Mouse (Mus musculus) G1E (cell line): ENCODE measurements around the gene Ttc3. TPM values are rescaled to one million over a fixed set of nuclear protein-coding genes. Genes with fewer than 3 reads are reported as not detected.

Source experiments
- ATAC-seq: 2 replicates; pipeline ENCODE4 v1.8.0; 2016; ENCODE audit warnings: mild to moderate bottlenecking; ENCODE audit not compliant: insufficient number of reproducible peaks, poor library complexity, low FRiP score, severe bottlenecking; ENCODE audit errors: extremely low read depth
- DNase-seq: peaks from one replicate; pipeline ENCODE4 v3.0.0; 2012; ENCODE audit warnings: low spot score
- H3K27me3 ChIP-seq: 2 replicates; pipeline ENCODE4 v1.6.1; 2012; ENCODE audit warnings: mild to moderate bottlenecking, low read length, inconsistent platforms; ENCODE audit not compliant: insufficient read depth
- H3K36me3 ChIP-seq: replicated peaks from 2 replicates; pipeline ENCODE3; 2012; ENCODE audit warnings: mild to moderate bottlenecking, inconsistent platforms
- H3K4me1 ChIP-seq: 2 replicates; pipeline ENCODE4 v1.6.1; 2012; ENCODE audit warnings: low read depth, low read length, inconsistent platforms, mixed read lengths; ENCODE audit not compliant: insufficient read depth
- H3K4me3 ChIP-seq: 2 replicates; pipeline ENCODE4 v1.5.1; 2012; ENCODE audit warnings: low read depth, mild to moderate bottlenecking, inconsistent platforms, low read length, moderate library complexity, mixed read lengths
- H3K9me3 ChIP-seq: replicated peaks from 2 replicates; pipeline ENCODE4 v1.6.1; 2012; ENCODE audit warnings: inconsistent platforms
- CTCF ChIP-seq: IDR thresholded peaks from 2 replicates; pipeline ENCODE4 v1.5.1; 2012; ENCODE audit warnings: low read depth, low read length, inconsistent platforms, mixed read lengths
- GATA1 ChIP-seq: IDR thresholded peaks from 2 replicates; pipeline ENCODE4 v1.6.1; 2012; ENCODE audit warnings: borderline replicate concordance, low read length, inconsistent platforms, mixed read lengths
- GATA2 ChIP-seq: IDR thresholded peaks from 2 replicates; pipeline ENCODE4 v1.6.1; 2012; ENCODE audit warnings: low read depth, low read length, inconsistent platforms, borderline replicate concordance
- POLR2AphosphoS5 ChIP-seq: IDR thresholded peaks from 2 replicates; pipeline ENCODE4 v1.6.1; 2012; ENCODE audit warnings: low read depth, low read length, inconsistent platforms; ENCODE audit not compliant: insufficient replicate concordance
- TAL1 ChIP-seq: conservative IDR thresholded peaks from 2 replicates; pipeline ENCODE4 v1.6.1; 2012; ENCODE audit warnings: low read depth, low read length, inconsistent platforms, mixed read lengths
- polyA plus RNA-seq: library from polyadenylated mRNA; stranded (reverse); fragments of >175 nt; gene quantifications from 2 replicates; pipeline ENCODE4 v1.2.3, GENCODE M21; 2012
- total RNA-seq, 2 experiments: library from RNA; stranded (forward) in 1 of 2; stranded (reverse) in 1 of 2; fragments of 200-1000 nt in 1 of 2; fragments of >200 nt in 1 of 2; fragmentation: Nextera tagmentation in 1 of 2; gene quantifications; 2 replicates each; pipeline ENCODE4 v1.2.3; 2014 to 2017

The Ttc3 gene
- total and polyA plus RNA-seq, 3 experiments: 5.0 to 138 (median 135) TPM

DNA sequence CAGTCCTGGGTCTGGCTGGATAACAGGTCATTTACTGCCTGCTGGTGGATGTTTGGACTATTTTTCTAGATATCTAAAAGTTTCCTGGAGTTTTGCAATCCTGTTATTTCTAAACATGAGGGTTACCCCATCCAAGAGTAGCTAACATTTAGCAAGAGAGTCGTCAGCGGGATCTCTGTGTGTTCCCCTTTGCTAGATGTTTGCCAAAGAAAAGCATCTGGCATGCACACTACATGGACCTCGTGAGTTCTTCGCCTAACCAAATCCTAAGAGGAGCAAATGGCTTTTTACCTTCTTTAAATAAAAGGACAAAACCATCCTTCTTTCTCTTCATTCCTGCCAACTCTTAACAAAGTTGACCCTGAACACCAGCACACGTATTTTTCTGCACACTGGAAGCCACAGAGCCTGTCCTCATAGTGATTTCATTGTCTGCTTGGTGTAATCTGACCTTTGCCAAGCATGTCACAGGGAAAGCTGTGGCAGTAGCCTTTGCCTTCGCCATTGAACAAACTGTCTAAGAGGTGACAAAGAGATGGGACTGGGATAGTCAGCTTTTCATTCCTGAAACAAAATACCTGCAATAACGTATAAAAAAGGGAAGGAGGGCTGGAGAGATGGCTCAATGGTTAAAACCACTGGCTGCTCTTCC, 23.2 kb upstream of the Ttc3 start:
- Histone ChIP-seq H3K36me3 (no peaks in the 10 kb centered on the region), H3K9me3 (no peaks in the 10 kb centered on the region), H3K27me3 (peaks cover 23% of the 10 kb centered on the region), H3K4me3 (no peak overlapping the region), H3K4me1 (peaks cover 16% of the 10 kb centered on the region)
- TF ChIP-seq GATA1: no peak
- no peak for TF ChIP-seq POLR2AphosphoS5
- TF ChIP-seq TAL1: no peak
- TF ChIP-seq CTCF: no peak
- no peak for TF ChIP-seq GATA2
- ATAC-seq: no peak
- no peak for DNase-seq

GRCm38 (mm10) chr16:94348779-94349178, 21.6 kb upstream of the Ttc3 start:
- no peak for ATAC-seq

GRCm38 (mm10) chr16:94349588-94350286, 20.7 kb upstream of the Ttc3 start:
- TF ChIP-seq TAL1 (no peak), CTCF (no peak), GATA2 (no peak), POLR2AphosphoS5 (no peak), GATA1 (no peak)
- Histone ChIP-seq H3K4me1 (peaks cover 16% of the 10 kb centered on the region), H3K36me3 (no peaks in the 10 kb centered on the region), H3K9me3 (no peaks in the 10 kb centered on the region), H3K27me3 (peaks cover 34% of the 10 kb centered on the region), H3K4me3 (no peak overlapping the region)
- no peak for DNase-seq
- no peak for ATAC-seq

More at GRCm38 (mm10) chr16:94348779-94349178, 21.6 kb upstream of the Ttc3 start:
- peaks cover 31% of the 10 kb centered on the region for H3K27me3 ChIP-seq
- H3K9me3 ChIP-seq: no peaks in the 10 kb centered on the region
- no peaks in the 10 kb centered on the region for H3K36me3 ChIP-seq
- DNase-seq: no peak
- peaks cover 16% of the 10 kb centered on the region for H3K4me1 ChIP-seq
- no peak overlapping the region for H3K4me3 ChIP-seq
- TF ChIP-seq TAL1 (no peak), GATA2 (no peak), CTCF (no peak), POLR2AphosphoS5 (no peak), GATA1 (no peak)

- TF ChIP-seq TAL1 (no peak), POLR2AphosphoS5 (no peak), CTCF (no peak), GATA2 (no peak), GATA1 (no peak)
These were observed 20.1 kb upstream of the Ttc3 start for GRCm38 (mm10) chr16:94350287-94350677.

GRCm38 (mm10) chr16:94354450-94354849, 16.0 kb upstream of the Ttc3 start:
- Histone ChIP-seq H3K4me1 (peaks cover 29% of the 10 kb centered on the region), H3K27me3 (peaks cover 26% of the 10 kb centered on the region), H3K4me3 (no peak overlapping the region), H3K9me3 (no peaks in the 10 kb centered on the region), H3K36me3 (no peaks in the 10 kb centered on the region)
- TF ChIP-seq CTCF: no peak
- no peak for TF ChIP-seq POLR2AphosphoS5
- no peak for TF ChIP-seq GATA2
- TF ChIP-seq TAL1: no peak
- no peak for TF ChIP-seq GATA1
- DNase-seq (no peak), ATAC-seq (no peak)

More at GRCm38 (mm10) chr16:94350287-94350677, 20.1 kb upstream of the Ttc3 start:
- peaks cover 37% of the 10 kb centered on the region for H3K27me3 ChIP-seq
- no peaks in the 10 kb centered on the region for H3K9me3 ChIP-seq
- no peak for DNase-seq
- no peak overlapping the region for H3K4me3 ChIP-seq
- no peak for ATAC-seq
- H3K4me1 ChIP-seq: peaks cover 16% of the 10 kb centered on the region
- H3K36me3 ChIP-seq: no peaks in the 10 kb centered on the region

DNA sequence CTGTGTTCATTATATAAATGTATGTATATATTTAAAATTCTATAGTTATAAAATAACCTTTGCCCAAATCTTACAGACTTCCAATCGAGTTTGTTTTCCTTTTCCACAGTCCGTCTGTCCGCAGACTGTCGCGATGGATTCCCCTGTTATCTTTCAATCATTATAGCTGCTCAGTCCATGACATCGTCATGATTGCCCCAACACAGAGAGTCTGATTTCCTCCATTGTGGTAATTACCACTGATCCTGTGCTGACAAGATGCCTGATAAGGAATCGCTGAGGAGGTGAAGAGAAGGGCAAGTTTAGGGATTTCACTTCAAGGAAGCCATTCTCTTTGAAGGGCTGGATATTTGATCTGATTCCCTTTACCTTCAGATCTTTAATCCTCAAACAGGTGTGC, 14.4 kb upstream of the Ttc3 start:
- ATAC-seq: no peak

More for the DNA sequence above, 14.4 kb upstream of the Ttc3 start:
- no peaks in the 10 kb centered on the region for H3K36me3 ChIP-seq
- H3K4me3 ChIP-seq: no peak overlapping the region
- no peak for DNase-seq
- no peak for TF ChIP-seq TAL1
- TF ChIP-seq GATA2: no peak
- TF ChIP-seq POLR2AphosphoS5: no peak
- no peak for TF ChIP-seq CTCF
- TF ChIP-seq GATA1: no peak
- no peaks in the 10 kb centered on the region for H3K9me3 ChIP-seq
- peaks cover 16% of the 10 kb centered on the region for H3K4me1 ChIP-seq
- H3K27me3 ChIP-seq: peaks cover 18% of the 10 kb centered on the region
